Mouse (Mus musculus) brain, adult 2 months (tissue): ENCODE results near the gene Cpt1c.
A peak's percentile ranks its signal among the peaks of the same experiment; 100 is the strongest.
"Not testable (repeated sequence)": the region's sequence is repeated elsewhere in the genome, so short reads cannot be mapped to it uniquely, and the experiment has no call there.

Source experiments
- DNase-seq: peaks from one replicate; pipeline ENCODE4 v3.0.0; 2011; ENCODE audit warnings: low read depth, low spot score

Cpt1c gene

GRCm38 (mm10) chr7:44974383-44975116 lies at the start of gene Cpt1c:
TSS of gene Cpt1c (minus strand) at chr7:44974851.
- DNase-seq: peak; percentile 98

- DNase-seq: not testable (repeated sequence)
Observed at GRCm38 (mm10) chr7:45023711-45024110, 49.1 kb upstream of the Cpt1c start.

DNA sequence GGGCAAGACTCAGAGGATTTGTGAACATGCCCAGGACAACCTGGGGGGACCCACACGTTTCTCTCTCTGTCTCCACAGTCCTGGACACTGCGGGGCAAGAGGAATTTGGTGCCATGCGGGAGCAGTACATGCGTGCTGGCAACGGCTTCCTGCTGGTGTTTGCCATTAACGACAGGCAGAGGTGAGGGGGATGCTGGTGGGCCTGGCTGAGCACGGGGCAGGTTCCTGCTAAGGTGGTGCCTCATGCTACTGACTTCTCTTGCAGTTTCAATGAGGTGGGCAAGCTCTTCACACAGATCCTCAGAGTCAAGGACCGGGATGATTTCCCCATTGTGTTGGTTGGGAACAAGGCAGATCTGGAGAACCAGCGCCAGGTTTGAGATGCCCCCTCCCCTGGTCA lies 45.6 kb upstream of the Cpt1c start:
- DNase-seq: no peak

DNA sequence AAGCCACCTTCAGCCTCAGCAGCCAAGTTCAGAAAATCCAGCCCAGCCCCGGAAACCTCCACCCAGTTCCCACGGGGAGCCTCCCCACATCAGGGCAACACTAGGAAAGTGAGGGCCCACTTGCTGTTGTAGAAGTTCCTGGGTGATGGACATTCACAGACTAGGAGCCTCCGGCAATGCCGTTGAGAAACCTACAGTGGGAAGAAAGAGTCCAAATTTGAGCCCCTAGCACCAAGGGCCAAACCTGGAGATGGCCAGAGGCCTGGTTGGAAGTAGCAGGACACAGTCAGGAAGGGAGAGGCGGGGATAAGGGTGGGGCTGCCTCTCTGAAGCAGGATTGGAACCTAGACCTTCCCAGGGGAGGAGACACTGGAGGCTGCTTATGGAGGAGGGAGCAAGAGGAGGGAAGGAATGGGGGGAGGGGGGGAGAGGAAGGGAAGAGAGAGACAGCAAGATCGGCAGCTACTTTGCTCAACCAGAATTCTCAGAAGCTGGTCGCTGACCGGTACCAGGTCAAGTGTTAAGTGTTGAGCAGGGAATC lies 44.5 kb upstream of the Cpt1c start:
- DNase-seq: peak; percentile 77

- peak; percentile 98 for DNase-seq
Observed at GRCm38 (mm10) chr7:45017242-45018061, 42.8 kb upstream of the Cpt1c start, which contains the start of gene Rras. TSS of gene Rras (plus strand) at chr7:45017961.

DNA sequence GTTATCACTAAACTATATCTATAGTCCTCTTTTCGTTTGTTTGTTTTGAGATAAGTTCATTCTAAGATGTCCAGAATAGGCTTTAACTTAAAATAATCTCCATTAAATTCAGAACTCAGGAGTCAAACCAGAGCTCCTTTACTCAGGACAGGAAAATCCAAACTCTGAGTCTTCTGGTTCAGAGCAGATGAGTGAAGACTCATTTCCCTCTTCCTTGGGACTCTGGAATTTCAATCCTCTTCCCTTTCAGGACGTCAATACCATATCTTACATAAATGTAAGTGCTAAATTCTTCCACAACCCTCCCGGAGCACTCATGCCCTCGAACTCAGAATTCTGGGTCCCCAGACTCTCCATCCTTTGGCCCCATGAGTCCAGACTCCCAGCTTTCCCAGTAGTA lies 42.1 kb upstream of the Cpt1c start:
- DNase-seq: no peak

DNA sequence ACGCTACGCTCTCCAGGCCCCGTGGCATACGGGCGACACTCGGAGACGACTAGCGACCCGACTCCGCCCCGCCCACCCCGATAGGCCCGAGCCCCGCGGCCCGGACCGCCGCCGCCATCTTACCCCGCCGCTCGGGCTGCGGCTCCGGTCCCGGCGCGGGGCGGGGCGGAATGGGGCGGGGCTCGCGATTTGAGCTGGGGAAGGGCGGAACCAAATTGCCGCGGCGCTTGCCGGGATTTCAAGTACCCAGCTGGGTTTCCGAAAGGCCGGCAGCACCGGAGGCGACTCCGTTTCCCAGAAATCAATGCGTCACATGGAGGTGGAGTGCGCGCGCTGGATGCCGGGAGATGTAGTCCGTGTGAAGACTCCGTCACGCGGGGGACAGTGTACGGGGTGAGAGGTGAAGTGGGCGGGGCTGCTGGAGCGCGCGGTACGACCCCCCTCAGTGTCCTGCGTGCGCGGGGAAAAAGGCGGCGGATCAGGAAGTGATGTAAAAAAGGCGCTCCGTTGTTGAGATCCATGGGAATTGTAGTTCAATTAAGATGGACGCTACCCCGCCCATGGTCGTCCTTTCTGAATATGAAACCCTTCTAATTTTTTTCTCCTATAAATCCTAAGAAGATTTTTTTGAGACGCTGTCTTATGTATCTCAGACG lies 41.4 kb upstream of the Cpt1c start, which contains the start of gene Scaf1:
Gene Scaf1 (minus strand): TSS at position 407 of the 656 bp plus-strand sequence.
- DNase-seq: peak; percentile 100

GRCm38 (mm10) chr7:45015344-45015956 lies 40.8 kb upstream of the Cpt1c start:
- no peak for DNase-seq

GRCm38 (mm10) chr7:45014096-45014451 lies 39.4 kb upstream of the Cpt1c start:
- DNase-seq: no peak

DNA sequence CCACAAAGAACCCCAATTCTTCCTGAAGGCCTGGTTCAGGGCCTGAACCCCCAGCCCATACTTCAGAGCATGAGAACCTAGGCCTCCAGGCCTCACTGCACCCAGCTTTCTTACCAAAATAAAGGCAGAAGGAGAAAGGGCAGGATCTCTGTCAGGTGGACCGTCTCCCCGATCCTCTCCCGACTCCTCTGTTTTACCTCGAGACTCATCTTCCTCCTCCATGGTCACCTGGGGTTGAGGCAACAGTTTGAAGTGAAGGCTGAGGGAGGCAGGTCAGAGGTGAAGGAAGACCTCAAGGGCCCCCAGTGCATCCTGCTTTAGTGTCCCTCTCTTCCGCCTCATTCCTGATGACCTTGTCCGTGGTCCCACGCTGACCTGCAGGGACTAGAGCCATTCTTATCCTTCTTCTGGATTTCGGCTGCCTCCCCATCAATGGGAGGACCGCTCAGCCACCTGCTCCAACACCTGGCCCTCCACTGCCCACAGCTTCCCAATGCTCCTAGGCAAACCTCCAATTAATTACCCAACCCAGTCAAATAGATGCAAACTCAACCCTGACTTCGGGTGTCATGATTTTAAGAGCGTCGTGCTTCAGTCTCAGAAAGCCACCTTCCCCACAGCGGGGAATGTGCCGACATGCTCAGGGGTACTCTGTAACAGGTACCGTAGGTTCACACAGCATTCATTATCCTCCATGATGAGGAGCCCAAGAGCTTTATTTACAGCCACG lies 38.9 kb upstream of the Cpt1c start:
- DNase-seq: no peak

GRCm38 (mm10) chr7:45012824-45013223 lies 38.2 kb upstream of the Cpt1c start:
- no peak for DNase-seq

GRCm38 (mm10) chr7:45012011-45012410 lies 37.4 kb upstream of the Cpt1c start:
- no peak for DNase-seq

DNA sequence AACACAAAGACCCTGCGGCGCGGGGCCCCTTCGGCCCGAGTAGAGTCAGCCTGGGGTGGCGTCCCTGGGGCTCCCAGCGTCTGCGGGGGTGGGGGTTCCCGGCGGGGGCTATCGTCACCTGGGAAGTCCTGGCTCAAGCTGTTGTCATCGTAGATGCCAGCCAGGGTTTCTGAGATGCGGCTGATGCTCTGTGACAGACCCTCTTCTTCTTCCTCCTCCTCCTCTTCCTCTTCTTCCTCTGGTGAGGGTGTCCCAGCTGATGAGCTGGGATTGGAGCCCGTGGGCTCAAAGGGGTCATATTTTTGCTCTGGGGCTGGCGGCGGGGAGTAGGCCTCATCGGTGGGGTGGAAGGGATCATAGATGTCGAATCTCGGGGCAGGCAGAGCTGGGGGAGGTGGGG lies 33.8 kb upstream of the Cpt1c start:
- no peak for DNase-seq

DNA sequence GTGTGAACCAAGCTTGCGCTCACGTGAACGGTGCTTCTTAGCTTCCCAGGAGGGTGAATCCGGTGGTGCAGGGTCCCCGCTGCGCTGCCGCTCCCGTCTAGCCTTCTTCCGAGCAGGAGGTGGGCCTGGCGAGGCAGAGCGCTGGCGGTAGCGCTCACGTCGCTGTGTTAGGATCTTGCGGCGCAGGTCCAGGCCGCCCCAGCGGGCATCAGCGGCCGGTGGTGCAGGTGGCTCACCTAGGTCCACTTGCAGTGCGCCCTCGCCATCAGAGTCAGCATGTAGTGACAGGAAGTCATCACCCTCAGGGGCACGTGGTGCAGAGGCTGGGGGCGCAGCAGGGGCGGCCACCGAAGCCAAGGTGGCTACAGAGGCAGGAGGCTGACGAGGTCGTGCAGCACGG lies 33.2 kb upstream of the Cpt1c start:
- no peak for DNase-seq

DNA sequence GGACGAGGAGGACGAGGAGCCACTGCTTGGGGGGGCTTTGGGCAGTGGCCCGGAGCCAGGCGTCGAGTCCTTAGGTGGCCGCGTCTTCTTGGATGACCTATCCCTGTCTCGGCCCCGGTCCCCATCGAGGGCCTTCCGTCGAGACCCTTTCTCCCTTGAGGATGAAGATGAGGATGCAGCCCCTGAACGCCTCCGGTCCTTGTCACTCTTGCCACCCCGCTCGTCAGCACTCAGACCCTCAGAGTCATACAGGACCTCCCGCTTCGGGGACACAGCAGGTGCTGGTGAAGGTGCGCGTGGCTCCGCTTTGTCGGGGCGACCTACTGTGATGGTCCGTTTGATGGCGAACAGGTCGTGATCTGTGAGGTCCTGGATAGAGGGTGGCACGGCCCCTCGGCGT lies 32.5 kb upstream of the Cpt1c start:
- DNase-seq: no peak

- DNase-seq: no peak
Observed at GRCm38 (mm10) chr7:45006503-45006902, 31.9 kb upstream of the Cpt1c start.

- DNase-seq: no peak
Observed at GRCm38 (mm10) chr7:45005321-45005992, 30.8 kb upstream of the Cpt1c start.

- no peak for DNase-seq
Observed at GRCm38 (mm10) chr7:45004546-45004945, 29.9 kb upstream of the Cpt1c start.

DNA sequence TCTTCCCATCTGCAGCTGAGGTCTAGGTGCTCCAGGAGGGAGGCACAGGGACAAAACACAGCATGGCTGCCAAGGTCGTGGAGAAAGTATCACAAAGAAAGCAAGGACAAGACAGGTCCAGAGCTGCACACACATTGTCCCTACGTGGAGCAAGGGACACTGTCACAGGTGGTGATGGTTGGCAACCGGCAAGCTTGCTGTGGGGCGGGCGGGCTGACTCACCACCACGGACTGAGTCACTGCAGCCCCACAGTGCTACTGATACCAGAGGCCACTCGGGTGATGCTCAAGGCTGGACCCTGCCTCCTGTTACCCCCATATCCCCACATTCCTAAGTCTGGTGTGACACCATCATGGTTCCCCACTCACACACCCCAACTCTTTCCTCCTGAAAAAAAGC lies 27.8 kb upstream of the Cpt1c start:
- peak; percentile 71 for DNase-seq

- DNase-seq: no peak
Observed at GRCm38 (mm10) chr7:45000539-45001114, 26.0 kb upstream of the Cpt1c start.
